Mouse (Mus musculus): ENCODE data around the gene Galk1.

- no peak for TF ChIP-seq POLR2A (IDR thresholded peaks at IDR 0.05; ENCODE audit: control insufficient read depth, extremely low read depth, insufficient read depth, low read length, poor library complexity)
- TF ChIP-seq CTCF (IDR thresholded peaks at IDR 0.05; ENCODE audit: borderline replicate concordance, control insufficient read depth, extremely low read depth, insufficient read depth, low read length, poor library complexity) = no peak
Observed at GRCm38 (mm10) chr11:116027756-116028155, 15.2 kb upstream of the Galk1 start, which contains the start of gene H3f3b.

Data from thymus, adult 2 months (tissue).